Mouse (Mus musculus): ENCODE results near the gene Jak1. TPM values are rescaled to one million over a fixed set of nuclear protein-coding genes. Genes with fewer than 3 reads are reported as not detected.

The Jak1 gene
- polyA plus RNA-seq, 1 experiment from 2014 or later: 77.0 TPM

DNA sequence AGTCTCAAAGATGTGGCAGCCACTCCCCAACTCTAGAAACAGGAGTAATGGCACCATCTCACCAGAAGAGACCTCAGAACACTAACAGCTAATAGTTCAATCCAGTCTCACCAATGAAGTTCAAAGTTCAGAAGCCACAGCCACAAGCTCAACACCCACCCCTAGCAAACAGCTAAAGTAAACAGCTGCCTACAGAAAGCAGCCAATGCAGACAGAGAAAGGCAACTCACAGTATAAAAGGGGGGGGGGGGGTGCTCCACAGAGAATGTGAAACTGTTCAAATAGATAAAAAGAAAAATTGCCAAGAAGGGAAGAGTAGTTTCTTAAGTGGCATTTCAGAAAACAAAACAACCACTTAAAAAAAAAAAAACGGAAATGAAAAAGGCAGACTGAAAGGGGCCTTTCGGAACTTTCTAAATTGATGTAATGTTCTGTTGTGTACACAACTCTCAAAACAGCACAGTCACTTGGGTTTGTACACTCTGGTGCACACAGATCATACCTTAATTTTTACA lies 48.0 kb downstream of the Jak1 start:
- no peak overlapping the region for H3K4me2 ChIP-seq (ENCODE audit: low read length)
- no peaks in the 10 kb centered on the region for H3K9me3 ChIP-seq (ENCODE audit: control insufficient read depth, low read length)
- no peaks in the 10 kb centered on the region for H3K36me3 ChIP-seq (ENCODE audit: control insufficient read depth, insufficient read depth, low read length)
- H3K9ac ChIP-seq (replicated peaks; ENCODE audit: low read length): no peak overlapping the region
- no peak for ATAC-seq (ENCODE audit: low FRiP score, low TSS enrichment)
- H3K27ac ChIP-seq (replicated peaks; ENCODE audit: low read depth, low read length): no peak overlapping the region
- H3K27me3 ChIP-seq (ENCODE audit: control insufficient read depth, insufficient read depth, low read length): no peaks in the 10 kb centered on the region
- WGBS: 87% methylated on average over 2 of the region's 2 CpGs
- no peak for DNase-seq
- H3K4me1 ChIP-seq (ENCODE audit: control insufficient read depth, insufficient read depth, low read length): no peaks in the 10 kb centered on the region
- H3K4me3 ChIP-seq (replicated peaks; ENCODE audit: low read depth, low read length): no peak overlapping the region

DNA sequence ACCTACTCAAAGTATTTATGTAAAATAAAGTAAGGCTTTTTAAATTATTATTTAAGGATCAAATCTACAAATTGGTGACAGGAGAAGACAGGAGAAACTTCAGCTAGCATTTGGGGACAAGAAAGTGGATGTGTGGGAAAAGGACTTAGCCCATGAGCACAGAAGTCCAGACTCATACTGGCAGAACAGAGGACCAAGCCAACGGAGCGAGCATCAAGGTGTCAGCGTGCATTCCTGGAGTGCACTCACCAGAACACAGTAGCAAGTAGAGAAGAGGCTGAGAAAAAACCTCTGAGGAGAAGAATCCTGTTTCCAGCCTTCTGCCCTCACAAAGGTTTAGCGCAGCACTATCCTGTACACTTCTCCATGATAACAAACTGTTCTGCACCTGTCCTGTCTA lies 48.8 kb downstream of the Jak1 start:
- no peak overlapping the region for H3K9ac ChIP-seq (replicated peaks; ENCODE audit: low read length)
- H3K27ac ChIP-seq (replicated peaks; ENCODE audit: low read depth, low read length): no peak overlapping the region
- no peaks in the 10 kb centered on the region for H3K36me3 ChIP-seq (ENCODE audit: control insufficient read depth, insufficient read depth, low read length)
- ATAC-seq (ENCODE audit: low FRiP score, low TSS enrichment) (no peak), DNase-seq (no peak)
- H3K9me3 ChIP-seq (ENCODE audit: control insufficient read depth, low read length): no peaks in the 10 kb centered on the region
- no peak overlapping the region for H3K4me2 ChIP-seq (ENCODE audit: low read length)
- H3K4me1 ChIP-seq (ENCODE audit: control insufficient read depth, insufficient read depth, low read length): no peaks in the 10 kb centered on the region
- no peaks in the 10 kb centered on the region for H3K27me3 ChIP-seq (ENCODE audit: control insufficient read depth, insufficient read depth, low read length)
- WGBS: 87% methylated on average over 4 of the region's 4 CpGs
- no peak overlapping the region for H3K4me3 ChIP-seq (replicated peaks; ENCODE audit: low read depth, low read length)

DNA sequence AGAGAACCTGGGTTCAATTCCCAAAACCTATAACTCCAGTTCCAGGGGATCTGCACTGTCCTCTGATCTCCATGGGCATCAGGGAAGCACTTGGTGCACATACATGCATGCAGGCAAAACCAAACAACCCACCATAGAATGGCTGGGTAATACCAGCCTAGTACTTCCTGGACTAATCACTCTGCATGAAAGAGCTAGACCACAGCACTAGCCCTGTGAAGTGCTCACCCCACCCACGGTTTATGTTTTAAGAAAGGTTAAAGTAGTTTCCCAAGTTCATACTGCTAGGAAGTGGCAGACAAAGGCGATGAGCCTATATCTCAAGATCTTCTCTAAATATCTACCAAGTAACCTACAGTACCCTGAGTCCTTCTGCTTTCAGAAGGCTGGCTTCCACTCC lies 51.6 kb downstream of the Jak1 start:
- 92% methylated on average over 2 of the region's 2 CpGs for WGBS
- Histone ChIP-seq H3K9ac (replicated peaks; ENCODE audit: low read length) (no peak overlapping the region), H3K27ac (replicated peaks; ENCODE audit: low read depth, low read length) (no peak overlapping the region), H3K36me3 (ENCODE audit: control insufficient read depth, insufficient read depth, low read length) (no peaks in the 10 kb centered on the region), H3K4me3 (replicated peaks; ENCODE audit: low read depth, low read length) (no peak overlapping the region), H3K27me3 (ENCODE audit: control insufficient read depth, insufficient read depth, low read length) (no peaks in the 10 kb centered on the region), H3K9me3 (ENCODE audit: control insufficient read depth, low read length) (no peaks in the 10 kb centered on the region), H3K4me1 (ENCODE audit: control insufficient read depth, insufficient read depth, low read length) (no peaks in the 10 kb centered on the region), H3K4me2 (ENCODE audit: low read length) (no peak overlapping the region)
- ATAC-seq (ENCODE audit: low FRiP score, low TSS enrichment) (no peak), DNase-seq (no peak)

DNA sequence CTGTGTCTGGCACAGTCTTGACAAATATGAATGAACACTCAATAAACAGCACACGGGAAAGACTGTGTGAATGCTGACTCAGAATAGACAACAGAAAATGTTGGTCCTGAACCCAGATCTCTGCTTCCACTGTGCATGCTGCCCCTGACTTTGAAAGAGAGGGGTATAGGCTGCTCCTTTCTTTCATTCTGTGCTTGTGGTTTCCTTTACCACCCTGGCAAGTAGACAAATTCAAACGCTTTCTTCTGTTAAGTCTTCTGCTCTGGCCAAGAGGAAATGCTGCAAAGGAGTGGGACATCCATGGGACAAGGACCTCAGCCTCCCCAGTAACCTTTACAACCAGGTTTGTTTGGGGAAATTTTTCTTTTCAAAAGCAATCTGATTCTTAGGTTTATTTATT lies 57.6 kb downstream of the Jak1 start:
- Histone ChIP-seq H3K9me3 (ENCODE audit: control insufficient read depth, low read length) (no peaks in the 10 kb centered on the region), H3K9ac (replicated peaks; ENCODE audit: low read length) (no peak overlapping the region), H3K27ac (replicated peaks; ENCODE audit: low read depth, low read length) (no peak overlapping the region), H3K4me3 (replicated peaks; ENCODE audit: low read depth, low read length) (no peak overlapping the region), H3K27me3 (ENCODE audit: control insufficient read depth, insufficient read depth, low read length) (no peaks in the 10 kb centered on the region), H3K4me1 (ENCODE audit: control insufficient read depth, insufficient read depth, low read length) (no peaks in the 10 kb centered on the region), H3K4me2 (ENCODE audit: low read length) (no peak overlapping the region), H3K36me3 (ENCODE audit: control insufficient read depth, insufficient read depth, low read length) (no peaks in the 10 kb centered on the region)
- ATAC-seq (ENCODE audit: low FRiP score, low TSS enrichment) (no peak), DNase-seq (no peak)
- 88% methylated on average over 2 of the region's 2 CpGs for WGBS

DNA sequence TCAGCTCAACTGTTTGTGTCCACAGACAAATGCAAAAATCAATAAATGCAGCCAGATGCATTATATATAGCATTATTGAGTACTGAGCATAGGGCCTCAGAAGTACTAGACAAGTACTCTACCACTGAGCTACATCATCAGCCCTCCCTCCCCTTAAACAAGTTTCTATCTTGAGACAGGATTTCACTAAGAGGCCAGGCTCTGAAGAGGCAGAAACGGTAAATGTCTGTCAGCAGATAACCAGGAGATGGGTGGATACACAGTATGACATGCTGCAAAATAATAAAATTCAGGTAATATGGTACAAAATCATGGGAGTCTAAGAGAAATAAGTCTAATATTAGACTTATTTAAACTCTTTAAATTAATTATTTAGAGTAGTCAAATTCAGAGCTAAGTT lies 61.6 kb downstream of the Jak1 start:
- WGBS: 91% methylated on average over 1 of the region's 1 CpGs
- H3K4me1 ChIP-seq (ENCODE audit: control insufficient read depth, insufficient read depth, low read length): no peaks in the 10 kb centered on the region
- DNase-seq (no peak), ATAC-seq (ENCODE audit: low FRiP score, low TSS enrichment) (no peak)
- no peaks in the 10 kb centered on the region for H3K9me3 ChIP-seq (ENCODE audit: control insufficient read depth, low read length)
- no peak overlapping the region for H3K4me3 ChIP-seq (replicated peaks; ENCODE audit: low read depth, low read length)
- no peaks in the 10 kb centered on the region for H3K36me3 ChIP-seq (ENCODE audit: control insufficient read depth, insufficient read depth, low read length)
- no peak overlapping the region for H3K9ac ChIP-seq (replicated peaks; ENCODE audit: low read length)
- H3K4me2 ChIP-seq (ENCODE audit: low read length): no peak overlapping the region
- no peak overlapping the region for H3K27ac ChIP-seq (replicated peaks; ENCODE audit: low read depth, low read length)
- H3K27me3 ChIP-seq (ENCODE audit: control insufficient read depth, insufficient read depth, low read length): no peaks in the 10 kb centered on the region

DNA sequence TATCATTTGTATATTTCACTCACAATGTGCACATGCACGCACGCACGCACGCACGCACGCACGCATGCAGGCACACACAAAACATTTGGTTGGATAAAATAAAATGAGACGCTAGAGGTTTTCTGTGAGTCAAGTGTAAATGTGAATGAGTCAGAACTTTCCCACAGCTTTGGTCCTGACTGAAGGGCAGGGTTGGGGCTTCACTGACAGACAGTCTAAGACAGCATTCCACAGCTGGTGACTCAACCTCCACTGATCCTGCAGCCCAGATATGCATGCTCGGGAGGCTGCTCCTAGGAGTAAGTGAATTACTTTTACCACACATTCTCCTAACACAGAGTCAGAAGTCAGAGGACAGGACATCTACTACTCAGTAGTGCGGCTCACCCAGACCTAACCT lies 62.5 kb downstream of the Jak1 start:
- Histone ChIP-seq H3K4me2 (ENCODE audit: low read length) (no peak overlapping the region), H3K4me3 (replicated peaks; ENCODE audit: low read depth, low read length) (no peak overlapping the region), H3K9me3 (ENCODE audit: control insufficient read depth, low read length) (no peaks in the 10 kb centered on the region), H3K9ac (replicated peaks; ENCODE audit: low read length) (no peak overlapping the region), H3K27me3 (ENCODE audit: control insufficient read depth, insufficient read depth, low read length) (no peaks in the 10 kb centered on the region), H3K4me1 (ENCODE audit: control insufficient read depth, insufficient read depth, low read length) (no peaks in the 10 kb centered on the region), H3K27ac (replicated peaks; ENCODE audit: low read depth, low read length) (no peak overlapping the region), H3K36me3 (ENCODE audit: control insufficient read depth, insufficient read depth, low read length) (no peaks in the 10 kb centered on the region)
- DNase-seq (no peak), ATAC-seq (ENCODE audit: low FRiP score, low TSS enrichment) (no peak)
- 93% methylated on average over 10 of the region's 10 CpGs for WGBS

DNA sequence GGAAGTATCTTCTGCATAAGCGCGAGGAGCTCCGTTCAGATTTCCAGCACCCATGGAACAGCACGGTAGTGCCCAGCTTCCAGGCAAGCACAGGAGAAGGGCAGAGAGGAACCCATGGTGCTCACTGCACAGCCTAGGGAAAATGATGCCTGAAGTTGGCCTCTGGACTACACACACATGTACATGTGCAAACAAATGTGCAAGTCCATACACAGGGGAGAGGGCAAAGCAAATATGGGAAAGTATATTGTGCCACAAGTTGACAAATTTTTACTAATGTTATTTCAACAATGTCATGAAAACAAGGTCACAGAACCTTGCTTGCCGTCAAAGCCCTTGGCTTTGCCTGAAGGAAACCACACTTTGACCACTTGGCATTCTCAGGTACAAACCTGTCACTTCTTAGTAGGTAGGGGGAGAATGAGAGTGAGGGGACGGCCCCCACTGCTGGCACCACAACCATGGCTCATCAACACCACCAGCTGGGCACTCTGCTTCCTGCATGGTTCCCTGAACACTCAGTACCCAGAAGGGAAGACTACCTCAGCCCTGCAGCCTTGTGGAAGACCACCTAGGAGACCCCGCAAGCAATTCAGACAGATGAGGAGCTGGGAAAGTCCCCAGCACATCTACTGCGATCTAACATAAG lies 65.5 kb downstream of the Jak1 start:
- H3K9me3 ChIP-seq (ENCODE audit: control insufficient read depth, low read length): no peaks in the 10 kb centered on the region
- no peaks in the 10 kb centered on the region for H3K36me3 ChIP-seq (ENCODE audit: control insufficient read depth, insufficient read depth, low read length)
- H3K27me3 ChIP-seq (ENCODE audit: control insufficient read depth, insufficient read depth, low read length): no peaks in the 10 kb centered on the region
- H3K4me3 ChIP-seq (replicated peaks; ENCODE audit: low read depth, low read length): no peak overlapping the region
- no peak overlapping the region for H3K9ac ChIP-seq (replicated peaks; ENCODE audit: low read length)
- DNase-seq (no peak), ATAC-seq (ENCODE audit: low FRiP score, low TSS enrichment) (no peak)
- no peak overlapping the region for H3K27ac ChIP-seq (replicated peaks; ENCODE audit: low read depth, low read length)
- 96% methylated on average over 8 of the region's 8 CpGs for WGBS
- H3K4me1 ChIP-seq (ENCODE audit: control insufficient read depth, insufficient read depth, low read length): no peaks in the 10 kb centered on the region
- H3K4me2 ChIP-seq (ENCODE audit: low read length): no peak overlapping the region

DNA sequence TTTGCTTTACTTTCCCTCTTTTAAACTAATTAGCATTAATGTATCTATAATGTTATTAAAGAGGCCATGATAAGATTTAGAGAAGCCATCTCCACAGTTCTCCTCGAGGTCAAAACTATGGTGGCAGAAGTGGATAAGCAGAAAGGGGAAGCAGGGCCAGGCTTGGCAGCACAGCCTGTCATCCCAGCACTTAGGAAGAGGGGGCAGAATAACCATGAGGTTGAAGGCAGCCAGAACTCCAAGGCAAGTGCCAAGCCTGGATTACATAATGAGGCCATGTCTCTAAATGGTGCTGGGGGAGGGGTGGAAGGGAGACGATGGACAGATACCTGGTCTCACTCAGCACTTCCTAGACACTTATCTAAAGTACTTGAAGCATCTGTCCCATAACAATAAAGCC lies 66.7 kb downstream of the Jak1 start:
- peak; percentile 12 for DNase-seq

DNA sequence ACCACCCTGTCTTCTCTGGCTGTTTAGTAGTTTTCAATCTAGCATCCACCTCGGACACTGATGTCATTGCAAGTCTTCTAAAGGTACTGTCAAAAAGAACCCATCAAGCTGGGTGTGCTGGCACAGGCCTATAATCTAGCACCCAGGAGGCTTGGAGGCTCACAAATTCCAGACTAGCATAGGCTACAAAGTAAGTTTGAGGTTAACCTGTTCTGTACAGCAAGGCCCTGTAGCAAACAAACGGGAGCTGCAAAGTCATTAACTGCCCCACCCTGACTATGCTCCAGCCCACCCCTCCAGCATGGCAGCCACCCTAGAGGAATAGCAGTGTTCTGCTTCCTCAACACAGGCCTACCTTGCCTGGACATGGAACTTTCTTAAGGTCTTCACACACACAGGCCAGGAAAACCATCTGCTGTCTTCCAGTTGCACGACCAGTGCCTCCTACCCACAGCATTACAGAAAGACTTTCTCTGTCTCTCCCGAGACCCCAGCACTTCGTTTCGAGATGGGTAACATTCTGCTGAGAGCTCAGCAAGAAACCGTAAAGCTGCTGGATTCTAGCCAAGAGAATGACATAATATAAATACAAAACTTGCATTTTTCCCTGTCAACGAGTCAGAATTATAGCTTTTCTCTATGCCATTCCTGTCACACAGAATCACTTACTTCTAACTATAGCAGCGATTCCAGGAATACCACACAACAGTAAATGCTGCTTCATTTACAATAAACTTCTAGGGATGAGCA lies 67.5 kb downstream of the Jak1 start:
- ATAC-seq (ENCODE audit: low FRiP score, low TSS enrichment): no peak
- Histone ChIP-seq H3K9me3 (ENCODE audit: control insufficient read depth, low read length) (no peaks in the 10 kb centered on the region), H3K27me3 (ENCODE audit: control insufficient read depth, insufficient read depth, low read length) (no peaks in the 10 kb centered on the region), H3K4me1 (ENCODE audit: control insufficient read depth, insufficient read depth, low read length) (no peaks in the 10 kb centered on the region), H3K4me3 (replicated peaks; ENCODE audit: low read depth, low read length) (no peak overlapping the region), H3K36me3 (ENCODE audit: control insufficient read depth, insufficient read depth, low read length) (no peaks in the 10 kb centered on the region), H3K4me2 (ENCODE audit: low read length) (no peak overlapping the region), H3K27ac (replicated peaks; ENCODE audit: low read depth, low read length) (no peak overlapping the region), H3K9ac (replicated peaks; ENCODE audit: low read length) (no peak overlapping the region)
- no peak for DNase-seq
- WGBS: 81% methylated on average over 9 of the region's 9 CpGs

More for the DNA sequence above, 66.7 kb downstream of the Jak1 start:
- Histone ChIP-seq H3K36me3 (ENCODE audit: control insufficient read depth, insufficient read depth, low read length) (no peaks in the 10 kb centered on the region), H3K4me1 (ENCODE audit: control insufficient read depth, insufficient read depth, low read length) (no peaks in the 10 kb centered on the region), H3K9ac (replicated peaks; ENCODE audit: low read length) (no peak overlapping the region), H3K27ac (replicated peaks; ENCODE audit: low read depth, low read length) (no peak overlapping the region), H3K4me3 (replicated peaks; ENCODE audit: low read depth, low read length) (no peak overlapping the region), H3K4me2 (ENCODE audit: low read length) (no peak overlapping the region), H3K9me3 (ENCODE audit: control insufficient read depth, low read length) (no peaks in the 10 kb centered on the region), H3K27me3 (ENCODE audit: control insufficient read depth, insufficient read depth, low read length) (no peaks in the 10 kb centered on the region)
- ATAC-seq (ENCODE audit: low FRiP score, low TSS enrichment): no peak; the same call in 1 of the 2 replicates
- WGBS: 82% methylated on average over 2 of the region's 2 CpGs
